Mouse (Mus musculus): ENCODE results near the gene Gpr132. TPM values are rescaled to one million over a fixed set of nuclear protein-coding genes. Genes with fewer than 3 reads are reported as not detected.
"Not testable (repeated sequence)": the region's sequence is repeated elsewhere in the genome, so short reads cannot be mapped to it uniquely, and the experiment has no call there.

Gpr132 gene
- total and polyA plus RNA-seq, 3 experiments, result 0.11 to 0.14 TPM; not detected in 1

GRCm38 (mm10) chr12:112821216-112821615 lies 46.8 kb downstream of the Gpr132 start:
- Histone ChIP-seq H3K4me3 (ENCODE audit: low read depth, low read length) (no peak overlapping the region; the same call in 1 of the 2 replicates), H3K4me1 (ENCODE audit: insufficient read depth, low read depth, low read length) (peaks cover 65% of the 10 kb centered on the region), H3K9me3 (replicated peaks) (no peaks in the 10 kb centered on the region), H3K27me3 (ENCODE audit: insufficient read depth, low read length) (no peaks in the 10 kb centered on the region), H3K36me3 (replicated peaks) (peaks cover 97% of the 10 kb centered on the region)
- DNase-seq (ENCODE audit: low spot score) (no peak), ATAC-seq (ENCODE audit: extremely low read depth, insufficient number of reproducible peaks, low FRiP score, poor library complexity, severe bottlenecking) (no peak)
- TF ChIP-seq TAL1 (conservative IDR thresholded peaks at IDR 0.05; ENCODE audit: low read depth, low read length) (no peak), POLR2AphosphoS5 (IDR thresholded peaks at IDR 0.05; ENCODE audit: insufficient replicate concordance, low read depth, low read length) (no peak), GATA1 (IDR thresholded peaks at IDR 0.05; ENCODE audit: borderline replicate concordance, low read length) (no peak), GATA2 (IDR thresholded peaks at IDR 0.05; ENCODE audit: borderline replicate concordance, low read depth, low read length) (no peak), CTCF (IDR thresholded peaks at IDR 0.05; ENCODE audit: low read depth, low read length) (no peak)

- ATAC-seq (ENCODE audit: extremely low read depth, insufficient number of reproducible peaks, low FRiP score, poor library complexity, severe bottlenecking) (no peak), DNase-seq (ENCODE audit: low spot score) (no peak)
- Histone ChIP-seq H3K9me3 (replicated peaks) (no peaks in the 10 kb centered on the region), H3K4me3 (ENCODE audit: low read depth, low read length) (no peak overlapping the region; the same call in 1 of the 2 replicates), H3K36me3 (replicated peaks) (peaks cover 97% of the 10 kb centered on the region), H3K27me3 (ENCODE audit: insufficient read depth, low read length) (no peaks in the 10 kb centered on the region), H3K4me1 (ENCODE audit: insufficient read depth, low read depth, low read length) (peaks cover 62% of the 10 kb centered on the region)
- TF ChIP-seq GATA1 (IDR thresholded peaks at IDR 0.05; ENCODE audit: borderline replicate concordance, low read length) (no peak), POLR2AphosphoS5 (IDR thresholded peaks at IDR 0.05; ENCODE audit: insufficient replicate concordance, low read depth, low read length) (0 out of 2 replicates have a peak, but pooled peaks have one; percentile 58), TAL1 (conservative IDR thresholded peaks at IDR 0.05; ENCODE audit: low read depth, low read length) (no peak)
Measured at GRCm38 (mm10) chr12:112820401-112820999, 47.5 kb downstream of the Gpr132 start.

- Histone ChIP-seq H3K4me1 (ENCODE audit: insufficient read depth, low read depth, low read length) (peaks cover 50% of the 10 kb centered on the region), H3K4me3 (ENCODE audit: low read depth, low read length) (no peak overlapping the region), H3K36me3 (replicated peaks) (peaks cover 98% of the 10 kb centered on the region), H3K27me3 (ENCODE audit: insufficient read depth, low read length) (no peaks in the 10 kb centered on the region), H3K9me3 (replicated peaks) (no peaks in the 10 kb centered on the region)
- no peak for TF ChIP-seq GATA1 (IDR thresholded peaks at IDR 0.05; ENCODE audit: borderline replicate concordance, low read length)
- TF ChIP-seq TAL1 (conservative IDR thresholded peaks at IDR 0.05; ENCODE audit: low read depth, low read length), result no peak
- TF ChIP-seq CTCF (IDR thresholded peaks at IDR 0.05; ENCODE audit: low read depth, low read length), result no peak
- no peak for TF ChIP-seq POLR2AphosphoS5 (IDR thresholded peaks at IDR 0.05; ENCODE audit: insufficient replicate concordance, low read depth, low read length)
- TF ChIP-seq GATA2 (IDR thresholded peaks at IDR 0.05; ENCODE audit: borderline replicate concordance, low read depth, low read length), result no peak
- no peak for ATAC-seq (ENCODE audit: extremely low read depth, insufficient number of reproducible peaks, low FRiP score, poor library complexity, severe bottlenecking)
- no peak for DNase-seq (ENCODE audit: low spot score)
Measured at GRCm38 (mm10) chr12:112819057-112819662, 48.9 kb downstream of the Gpr132 start.

- H3K27me3 ChIP-seq (ENCODE audit: insufficient read depth, low read length); H3K4me3 ChIP-seq (ENCODE audit: low read depth, low read length); DNase-seq (ENCODE audit: low spot score); ATAC-seq (ENCODE audit: extremely low read depth, insufficient number of reproducible peaks, low FRiP score, poor library complexity, severe bottlenecking); H3K9me3 ChIP-seq (replicated peaks): not testable (repeated sequence)
- peaks cover 30% of the 10 kb centered on the region for H3K4me1 ChIP-seq (ENCODE audit: insufficient read depth, low read depth, low read length)
- H3K36me3 ChIP-seq (replicated peaks), result peaks cover 99% of the 10 kb centered on the region
Measured at GRCm38 (mm10) chr12:112816866-112817265, 51.2 kb downstream of the Gpr132 start.

GRCm38 (mm10) chr12:112816294-112816693 lies 51.7 kb downstream of the Gpr132 start:
- Histone ChIP-seq H3K27me3 (ENCODE audit: insufficient read depth, low read length) (no peaks in the 10 kb centered on the region), H3K36me3 (replicated peaks) (peaks cover 99% of the 10 kb centered on the region), H3K4me1 (ENCODE audit: insufficient read depth, low read depth, low read length) (peaks cover 24% of the 10 kb centered on the region), H3K9me3 (replicated peaks) (no peaks in the 10 kb centered on the region), H3K4me3 (ENCODE audit: low read depth, low read length) (no peak overlapping the region)
- DNase-seq (ENCODE audit: low spot score) (peak; percentile 72), ATAC-seq (ENCODE audit: extremely low read depth, insufficient number of reproducible peaks, low FRiP score, poor library complexity, severe bottlenecking) (peak; percentile 46; the same call in 1 of the 2 replicates)
- TF ChIP-seq GATA1 (IDR thresholded peaks at IDR 0.05; ENCODE audit: borderline replicate concordance, low read length), result no peak
- no peak for TF ChIP-seq GATA2 (IDR thresholded peaks at IDR 0.05; ENCODE audit: borderline replicate concordance, low read depth, low read length)
- peak; percentile 96 for TF ChIP-seq CTCF (IDR thresholded peaks at IDR 0.05; ENCODE audit: low read depth, low read length)
- no peak for TF ChIP-seq TAL1 (conservative IDR thresholded peaks at IDR 0.05; ENCODE audit: low read depth, low read length)
- no peak for TF ChIP-seq POLR2AphosphoS5 (IDR thresholded peaks at IDR 0.05; ENCODE audit: insufficient replicate concordance, low read depth, low read length)

GRCm38 (mm10) chr12:112814682-112815470 lies 53.2 kb downstream of the Gpr132 start:
- Histone ChIP-seq H3K4me1 (ENCODE audit: insufficient read depth, low read depth, low read length) (peaks cover 23% of the 10 kb centered on the region), H3K9me3 (replicated peaks) (no peaks in the 10 kb centered on the region), H3K36me3 (replicated peaks) (peaks cover 93% of the 10 kb centered on the region), H3K27me3 (ENCODE audit: insufficient read depth, low read length) (no peaks in the 10 kb centered on the region; the same call in 1 of the 2 replicates), H3K4me3 (ENCODE audit: low read depth, low read length) (no peak overlapping the region)
- ATAC-seq (ENCODE audit: extremely low read depth, insufficient number of reproducible peaks, low FRiP score, poor library complexity, severe bottlenecking) (no peak), DNase-seq (ENCODE audit: low spot score) (no peak)
- no peak for TF ChIP-seq GATA1 (IDR thresholded peaks at IDR 0.05; ENCODE audit: borderline replicate concordance, low read length)
- TF ChIP-seq CTCF (IDR thresholded peaks at IDR 0.05; ENCODE audit: low read depth, low read length), result no peak
- TF ChIP-seq TAL1 (conservative IDR thresholded peaks at IDR 0.05; ENCODE audit: low read depth, low read length), result no peak
- no peak for TF ChIP-seq POLR2AphosphoS5 (IDR thresholded peaks at IDR 0.05; ENCODE audit: insufficient replicate concordance, low read depth, low read length)
- TF ChIP-seq GATA2 (IDR thresholded peaks at IDR 0.05; ENCODE audit: borderline replicate concordance, low read depth, low read length), result no peak
